In the genomic region with DNA sequence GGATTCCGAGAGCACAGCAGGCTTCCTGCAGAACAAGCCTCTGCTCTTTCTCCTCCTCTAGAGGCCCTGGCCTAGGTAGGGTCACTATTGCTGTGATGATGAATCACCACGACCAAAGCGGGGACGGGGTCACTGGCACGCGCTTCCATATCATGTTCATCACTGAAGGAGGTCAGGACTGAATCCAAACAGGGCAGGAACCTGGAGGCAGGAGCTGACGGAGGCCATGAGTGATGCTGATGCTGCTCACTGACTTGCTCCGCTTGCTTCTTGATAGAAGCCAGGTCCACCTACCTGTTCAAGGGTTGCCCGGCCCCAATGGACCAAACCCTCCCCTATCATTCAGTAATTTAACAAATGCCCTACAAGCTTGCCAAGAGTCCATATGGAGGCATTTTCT, we compare ENCODE assay signal across 16 mouse cellular contexts.
"Had no signal": no experiment of that assay in that cellular context is flagged by ENCODE, and none has a peak within 500 bp of the region (broad histone marks: within the 10 kb centered on the region; RNA-seq: fewer than 3 reads in every experiment).

No protein-coding gene starts in this region.

- H3K4me3 ChIP-seq: megakaryocyte, embryonic 14.5 days; midbrain, embryonic 13.5 days; midbrain, embryonic 15.5 days; neural tube, embryonic 12.5 days had no signal

- DNase-seq: lung, adult 18-20 months; lung, embryonic 14.5 days; lung, postnatal 10 days; lung, postnatal 4 days; retina, postnatal 1 day; right cerebral cortex, adult 18-20 months; right cerebral cortex, postnatal 25 days; right cerebral cortex, postnatal 4 days; spleen, adult 18-20 months; thymus, adult 18-20 months; thymus, postnatal 14 days; thymus, postnatal 36 days had no signal

- H3K4me1 ChIP-seq: neural tube, embryonic 12.5 days had no signal

- H3K27ac ChIP-seq: midbrain, embryonic 13.5 days; midbrain, embryonic 15.5 days; neural tube, embryonic 12.5 days had no signal
